Mouse (Mus musculus) olfactory bulb, adult 2 months (tissue): ENCODE measurements around the gene Ifna2.

Source experiments
- CTCF ChIP-seq: fragments of 200-500 bp; IDR thresholded peaks from 2 replicates; pipeline ENCODE4 v1.5.1; 2012; ENCODE audit warnings: low read depth, mild to moderate bottlenecking, low read length, moderate library complexity; ENCODE audit not compliant: insufficient read depth
- POLR2A ChIP-seq: fragments of 200-500 bp; IDR thresholded peaks from 2 replicates; pipeline ENCODE4 v1.6.1; 2012; ENCODE audit warnings: mild to moderate bottlenecking, low read depth, low read length, moderate library complexity; ENCODE audit not compliant: insufficient read depth

DNA sequence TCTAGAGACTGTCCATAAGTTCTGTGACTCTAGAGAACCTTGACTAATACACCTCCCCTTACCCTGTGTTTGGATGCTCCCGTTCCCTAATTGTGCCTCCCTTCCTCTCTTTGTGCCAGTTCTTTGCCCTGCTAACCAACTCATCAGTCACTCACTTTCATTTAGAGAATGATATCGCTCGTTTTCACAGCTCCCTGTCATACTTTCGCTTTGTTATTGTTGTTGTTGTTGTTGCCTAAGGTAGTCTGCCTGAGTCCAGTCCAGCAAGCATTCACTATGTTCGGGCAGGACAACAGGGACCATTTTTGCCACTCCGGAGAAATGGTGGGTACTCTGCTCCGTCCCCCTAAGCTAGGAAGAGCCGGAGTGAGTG, 43.0 kb downstream of the Ifna2 start:
- TF ChIP-seq CTCF (no peak), POLR2A (no peak)
